Mouse (Mus musculus): ENCODE results near the gene Hspb7. TPM values are rescaled to one million over a fixed set of nuclear protein-coding genes. Genes with fewer than 3 reads are reported as not detected.

Gene Hspb7
- total and polyA plus RNA-seq, 3 experiments = not detected

GRCm38 (mm10) chr4:141466289-141466795 lies 45.8 kb downstream of the Hspb7 start:
- H3K9me3 ChIP-seq (replicated peaks; ENCODE audit: insufficient read depth, low read length) = no peaks in the 10 kb centered on the region
- DNase-seq (ENCODE audit: low read depth, low spot score) = no peak
- H3K27ac ChIP-seq (ENCODE audit: control insufficient read depth, low read depth, low read length) = no peak overlapping the region
- H3K4me1 ChIP-seq (ENCODE audit: control insufficient read depth in 1 of 2, insufficient read depth in 2 of 2, low read length in 2 of 2) = no peaks in the 10 kb centered on the region
- H3K36me3 ChIP-seq (ENCODE audit: control insufficient read depth in 1 of 2, insufficient read depth in 2 of 2, low read length in 2 of 2) = peaks cover 0 to 4% of the 10 kb centered on the region in 2 experiments; a peak in 1 of 4 replicates
- H3K9ac ChIP-seq (ENCODE audit: control insufficient read depth, low read depth, low read length, poor library complexity, severe bottlenecking) = no peak overlapping the region
- no peak for TF ChIP-seq ELF1 (IDR thresholded peaks at IDR 0.05; ENCODE audit: low read depth, low read length)
- H3K4me3 ChIP-seq (ENCODE audit: control insufficient read depth in 1 of 2, insufficient read depth in 1 of 2, low read depth in 2 of 2, low read length in 2 of 2) = no peak overlapping the region
- no peaks in the 10 kb centered on the region for H3K79me2 ChIP-seq (ENCODE audit: control insufficient read depth, insufficient read depth, low read length, poor library complexity)
- no peaks in the 10 kb centered on the region for H3K27me3 ChIP-seq (ENCODE audit: control insufficient read depth in 1 of 2, insufficient read depth in 2 of 2, low read length in 2 of 2)

GRCm38 (mm10) chr4:141466844-141467580 lies 46.4 kb downstream of the Hspb7 start:
- no peak for TF ChIP-seq SIN3A (IDR thresholded peaks at IDR 0.05; ENCODE audit: low read length)
- TF ChIP-seq KAT2A (conservative IDR thresholded peaks at IDR 0.05; ENCODE audit: low read depth, low read length) = no peak
- TF ChIP-seq TCF12 (IDR thresholded peaks at IDR 0.05; ENCODE audit: low read depth, low read length) = no peak
- no peak for TF ChIP-seq NRF1 (IDR thresholded peaks at IDR 0.05; ENCODE audit: insufficient read depth, low read depth, low read length, poor library complexity, severe bottlenecking)
- no peak for TF ChIP-seq SMC3 (IDR thresholded peaks at IDR 0.05; ENCODE audit: low read depth, low read length)
- no peak for TF ChIP-seq MAZ (IDR thresholded peaks at IDR 0.05; ENCODE audit: low read depth, low read length)
- TF ChIP-seq MAX (IDR thresholded peaks at IDR 0.05; ENCODE audit: low read length) = no peak
- no peak for TF ChIP-seq MEF2A (IDR thresholded peaks at IDR 0.05; ENCODE audit: extremely low read depth, insufficient replicate concordance, low read depth, low read length, poor library complexity, severe bottlenecking)
- no peak for TF ChIP-seq ETS1 (IDR thresholded peaks at IDR 0.05; ENCODE audit: low read depth, low read length)
- no peak for TF ChIP-seq E2F4 (IDR thresholded peaks at IDR 0.05; ENCODE audit: borderline replicate concordance, low read depth, low read length)
- TF ChIP-seq GATA1 (IDR thresholded peaks at IDR 0.05; ENCODE audit: low read depth, low read length) = no peak
- no peak for TF ChIP-seq ELF1 (IDR thresholded peaks at IDR 0.05; ENCODE audit: low read depth, low read length)
- no peak for TF ChIP-seq HCFC1 (IDR thresholded peaks at IDR 0.05; ENCODE audit: low read depth, low read length)
- TF ChIP-seq POLR2A (IDR thresholded peaks at IDR 0.05; ENCODE audit: control insufficient read depth in 1 of 2, insufficient read depth in 1 of 2, low read depth in 1 of 2, low read length in 2 of 2, poor library complexity in 1 of 2) = no peak
- TF ChIP-seq POLR2AphosphoS5 (IDR thresholded peaks at IDR 0.05; ENCODE audit: borderline replicate concordance, low read depth, low read length) = no peak
- no peak for TF ChIP-seq ZNF384 (IDR thresholded peaks at IDR 0.05; ENCODE audit: low read depth, low read length)
- no peak for TF ChIP-seq MXI1 (IDR thresholded peaks at IDR 0.05; ENCODE audit: low read depth, low read length)
- TF ChIP-seq USF2 (IDR thresholded peaks at IDR 0.05; ENCODE audit: borderline replicate concordance in 1 of 2, insufficient read depth in 1 of 2, low read depth in 1 of 2, low read length in 2 of 2) = no peak
- no peak for TF ChIP-seq MYC (IDR thresholded peaks at IDR 0.05; ENCODE audit: low read depth, low read length)

More at GRCm38 (mm10) chr4:141466844-141467580, 46.4 kb downstream of the Hspb7 start:
- H3K9me3 ChIP-seq (replicated peaks; ENCODE audit: insufficient read depth, low read length) = no peaks in the 10 kb centered on the region
- DNase-seq (ENCODE audit: low read depth, low spot score) = no peak
- H3K36me3 ChIP-seq (ENCODE audit: control insufficient read depth in 1 of 2, insufficient read depth in 2 of 2, low read length in 2 of 2) = peaks cover 0 to 4% of the 10 kb centered on the region in 2 experiments; a peak in 1 of 4 replicates
- H3K9ac ChIP-seq (ENCODE audit: control insufficient read depth, low read depth, low read length, poor library complexity, severe bottlenecking) = no peak overlapping the region
- H3K4me3 ChIP-seq (ENCODE audit: control insufficient read depth in 1 of 2, insufficient read depth in 1 of 2, low read depth in 2 of 2, low read length in 2 of 2) = no peak overlapping the region
- H3K79me2 ChIP-seq (ENCODE audit: control insufficient read depth, insufficient read depth, low read length, poor library complexity) = no peaks in the 10 kb centered on the region
- no peaks in the 10 kb centered on the region for H3K27me3 ChIP-seq (ENCODE audit: control insufficient read depth in 1 of 2, insufficient read depth in 2 of 2, low read length in 2 of 2)
- H3K4me1 ChIP-seq (ENCODE audit: control insufficient read depth in 1 of 2, insufficient read depth in 2 of 2, low read length in 2 of 2) = no peaks in the 10 kb centered on the region
- H3K27ac ChIP-seq (ENCODE audit: control insufficient read depth, low read depth, low read length) = no peak overlapping the region

All from MEL (cell line).